Mouse (Mus musculus) embryonic facial prominence, embryonic 15.5 days (tissue): ENCODE results near the gene Ankrd13a. TPM values are rescaled to one million over a fixed set of nuclear protein-coding genes. Genes with fewer than 3 reads are reported as not detected.

Experiments
- ATAC-seq: fragments of 200-750 bp; cut with Nextera tagmentation; 2 replicates; pipeline ENCODE4 v1.8.0; 2017; ENCODE audit warnings: low read depth, moderate TSS enrichment; ENCODE audit not compliant: insufficient number of reproducible peaks, low FRiP score, low TSS enrichment
- H3K27ac ChIP-seq: fragments of 300-500 bp; sonication (generic); replicated peaks from 2 replicates; pipeline ENCODE4 v1.5.1; 2015; ENCODE audit warnings: mild to moderate bottlenecking, inconsistent platforms
- H3K27me3 ChIP-seq: fragments of 300-500 bp; sonication (generic); 2 replicates; pipeline ENCODE4 v1.6.1; 2015; ENCODE audit warnings: inconsistent platforms
- H3K36me3 ChIP-seq: fragments of 300-500 bp; sonication (generic); 2 replicates; pipeline ENCODE4 v1.6.1; 2015; ENCODE audit warnings: mild to moderate bottlenecking, inconsistent platforms
- H3K4me1 ChIP-seq: fragments of 300-500 bp; sonication (generic); 2 replicates; pipeline ENCODE4 v1.6.1; 2015; ENCODE audit warnings: inconsistent platforms
- H3K4me2 ChIP-seq: fragments of 300-500 bp; sonication (generic); replicated peaks from 2 replicates; pipeline ENCODE4 v1.6.1; 2015; ENCODE audit warnings: mild to moderate bottlenecking, inconsistent platforms
- H3K4me3 ChIP-seq: fragments of 300-500 bp; sonication (generic); replicated peaks from 2 replicates; pipeline ENCODE4 v1.5.1; 2015; ENCODE audit warnings: mild to moderate bottlenecking, inconsistent platforms
- H3K9ac ChIP-seq: fragments of 300-500 bp; sonication (generic); 2 replicates; pipeline ENCODE4 v1.6.1; 2015; ENCODE audit warnings: inconsistent platforms
- H3K9me3 ChIP-seq: fragments of 300-500 bp; sonication (generic); replicated peaks from 2 replicates; pipeline ENCODE4 v1.6.1; 2016; ENCODE audit warnings: inconsistent platforms
- WGBS: fragments of 180-500 bp; shearing (Covaris S2); methylation state at CpG from one replicate; pipeline ENCODE4 v1.1.7; 2015; 5-methylcytosine and 5-hydroxymethylcytosine counted together
- polyA plus RNA-seq: library from polyadenylated mRNA; unstranded; fragments of >200 nt; fragmentation: Nextera tagmentation; extraction: Ambion mirVana; gene quantifications from 2 replicates; pipeline ENCODE4 v1.2.1, GENCODE M21; 2015

Ankrd13a gene
- polyA plus RNA-seq, 1 experiment from 2014 or later, result 54.9 TPM

- no peak for ATAC-seq
- no peak overlapping the region for H3K4me3 ChIP-seq
- H3K9me3 ChIP-seq, result no peaks in the 10 kb centered on the region
- WGBS, result 86% methylated on average over 5 of the region's 5 CpGs
- H3K36me3 ChIP-seq, result peaks cover 33% of the 10 kb centered on the region
- H3K9ac ChIP-seq, result no peak overlapping the region
- H3K4me1 ChIP-seq, result peaks cover 47% of the 10 kb centered on the region
- H3K4me2 ChIP-seq, result no peak overlapping the region
- no peak overlapping the region for H3K27ac ChIP-seq
- H3K27me3 ChIP-seq, result no peaks in the 10 kb centered on the region
Measured at GRCm38 (mm10) chr5:114809826-114810225, 35.3 kb downstream of the Ankrd13a start.

DNA sequence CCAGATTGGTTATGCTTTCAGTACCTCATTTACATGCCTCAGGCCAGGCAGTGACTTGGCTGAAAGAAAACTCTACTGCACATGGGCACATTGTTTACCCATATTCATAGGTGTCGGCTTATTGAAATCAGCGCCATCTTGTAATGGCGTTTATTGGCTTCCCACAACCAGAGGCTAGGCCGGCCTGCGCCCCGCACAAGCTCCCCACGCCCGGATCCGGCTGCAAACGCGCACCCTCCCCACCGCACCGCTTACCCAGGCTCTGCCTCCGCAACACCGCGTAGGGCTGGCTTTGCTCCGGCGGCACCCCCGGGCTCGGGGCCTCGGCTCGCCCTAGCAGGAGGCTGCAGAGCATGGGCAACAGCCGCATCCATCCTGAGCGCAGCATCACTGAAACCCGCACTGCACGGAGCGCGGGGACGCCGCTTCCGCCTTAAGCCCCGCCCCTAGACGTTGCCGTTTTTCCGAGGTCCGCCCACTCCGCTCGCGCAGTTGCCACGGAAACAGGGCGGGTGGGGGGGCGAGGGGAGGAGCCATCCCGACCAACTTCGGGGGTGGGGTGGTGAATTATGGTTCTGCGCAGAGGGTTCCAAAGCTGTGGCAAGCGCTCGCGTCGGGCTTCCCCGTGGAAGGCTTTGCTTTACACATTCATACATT, 39.2 kb downstream of the Ankrd13a start:
- Histone ChIP-seq H3K9ac (peak overlapping the region; percentile 59), H3K9me3 (no peaks in the 10 kb centered on the region), H3K36me3 (peaks cover 11% of the 10 kb centered on the region), H3K4me1 (peaks cover 13% of the 10 kb centered on the region; the same call in 1 of the 2 replicates), H3K27ac (peak overlapping the region; percentile 91), H3K27me3 (no peaks in the 10 kb centered on the region), H3K4me3 (peak overlapping the region; percentile 80), H3K4me2 (peak overlapping the region; percentile 56)
- ATAC-seq, result peak; percentile 93
- under 1% methylated on average over 50 of the region's 50 CpGs for WGBS

GRCm38 (mm10) chr5:114816599-114816998, 42.1 kb downstream of the Ankrd13a start:
- no peak overlapping the region for H3K4me2 ChIP-seq
- WGBS, result 50% methylated on average over 6 of the region's 6 CpGs

GRCm38 (mm10) chr5:114818124-114818523, 43.6 kb downstream of the Ankrd13a start:
- no peak overlapping the region for H3K4me3 ChIP-seq
- WGBS, result 77% methylated on average over 11 of the region's 11 CpGs

More at GRCm38 (mm10) chr5:114816599-114816998, 42.1 kb downstream of the Ankrd13a start:
- Histone ChIP-seq H3K36me3 (peaks cover 10% of the 10 kb centered on the region), H3K27me3 (no peaks in the 10 kb centered on the region), H3K27ac (no peak overlapping the region), H3K4me1 (peaks cover 11% of the 10 kb centered on the region; the same call in 1 of the 2 replicates), H3K9ac (no peak overlapping the region), H3K4me3 (no peak overlapping the region), H3K9me3 (no peaks in the 10 kb centered on the region)
- ATAC-seq, result no peak

DNA sequence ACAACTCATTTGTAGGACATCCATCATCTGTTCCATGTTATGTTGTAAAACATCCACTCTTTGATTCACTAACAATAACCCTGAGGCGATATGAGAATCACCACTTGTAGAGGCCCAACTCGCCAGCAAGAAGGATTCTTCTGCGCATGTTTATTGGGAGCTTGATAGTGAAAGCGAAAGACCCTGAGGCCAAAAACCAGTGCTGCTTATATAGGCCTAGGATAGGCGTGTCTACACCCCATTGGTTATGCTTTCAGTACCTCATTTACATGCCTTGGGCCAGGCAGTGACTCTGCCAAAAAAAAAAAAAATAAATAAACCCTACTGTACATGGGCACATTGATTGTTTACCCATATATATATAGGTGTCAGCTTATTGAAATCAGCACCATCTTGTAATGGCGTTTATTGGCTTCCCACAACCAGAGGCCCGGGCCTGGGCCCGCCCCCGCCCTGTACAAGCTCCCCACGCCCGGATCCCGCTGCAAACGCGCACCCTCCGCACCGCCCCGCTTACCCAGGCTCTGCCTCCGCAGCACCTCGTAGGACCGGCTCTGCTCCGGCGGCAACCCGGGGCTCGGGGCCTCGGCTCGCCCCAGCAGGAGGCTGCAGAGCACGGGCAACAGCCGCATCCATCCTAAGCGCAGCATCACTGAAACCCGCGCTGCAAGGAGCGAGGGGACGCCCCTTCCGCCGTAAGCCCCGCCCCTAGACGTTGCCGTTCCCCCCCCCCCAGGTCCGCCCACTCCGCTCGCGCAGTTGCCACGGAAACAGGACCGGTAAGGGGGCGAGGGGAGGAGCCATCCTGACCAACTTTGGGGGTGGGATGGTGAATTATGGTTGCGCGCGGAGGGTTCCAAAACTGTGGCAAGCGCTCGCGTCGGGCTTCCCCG, 48.6 kb downstream of the Ankrd13a start, which contains the start of gene 1500011B03Rik:
Gene 1500011B03Rik, minus strand, starts transcription at position 673 of the 893 bp plus-strand sequence.
- ATAC-seq, result peak; percentile 90

More at GRCm38 (mm10) chr5:114818124-114818523, 43.6 kb downstream of the Ankrd13a start:
- H3K4me2 ChIP-seq, result no peak overlapping the region
- H3K27ac ChIP-seq, result no peak overlapping the region
- H3K27me3 ChIP-seq, result no peaks in the 10 kb centered on the region
- no peak overlapping the region for H3K9ac ChIP-seq
- peaks cover 16% of the 10 kb centered on the region for H3K36me3 ChIP-seq
- no peaks in the 10 kb centered on the region for H3K9me3 ChIP-seq
- no peaks in the 10 kb centered on the region for H3K4me1 ChIP-seq
- ATAC-seq, result no peak

DNA sequence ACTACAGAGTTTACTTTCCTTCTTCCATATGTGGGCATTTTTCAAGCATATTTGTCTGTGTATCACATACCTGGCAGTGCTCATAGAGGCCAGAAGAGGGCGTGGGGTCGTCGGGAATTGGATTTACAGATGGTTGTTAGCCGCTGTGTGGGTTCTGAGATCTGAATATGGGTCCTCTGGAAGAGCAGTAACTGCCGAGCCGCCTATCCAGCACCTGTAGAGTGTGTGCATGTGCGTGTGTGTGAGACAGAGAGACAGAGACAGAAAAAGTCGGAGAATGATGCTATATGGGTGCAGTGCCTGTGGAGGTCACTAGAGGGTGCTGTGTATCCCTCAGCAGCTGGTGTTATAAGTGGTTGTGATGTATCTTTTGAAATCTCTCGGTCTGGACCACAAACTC, 49.7 kb downstream of the Ankrd13a start:
- 0 out of 2 replicates have a peak overlapping the region, but pooled peaks have one; percentile 28 for H3K27ac ChIP-seq
- H3K9me3 ChIP-seq, result no peaks in the 10 kb centered on the region
- no peak for ATAC-seq
- H3K4me2 ChIP-seq, result no peak overlapping the region
- peak overlapping the region; percentile 4; the same call in 1 of the 2 replicates for H3K4me3 ChIP-seq
- peaks cover 16% of the 10 kb centered on the region for H3K36me3 ChIP-seq
- H3K9ac ChIP-seq, result no peak overlapping the region
- 21% methylated on average over 9 of the region's 9 CpGs for WGBS
- H3K27me3 ChIP-seq, result no peaks in the 10 kb centered on the region
- H3K4me1 ChIP-seq, result peaks cover 7% of the 10 kb centered on the region; the same call in 1 of the 2 replicates

More for the DNA sequence above, 48.6 kb downstream of the Ankrd13a start, which contains the start of gene 1500011B03Rik:
- H3K9me3 ChIP-seq, result no peaks in the 10 kb centered on the region
- H3K4me1 ChIP-seq, result peaks cover 7% of the 10 kb centered on the region; the same call in 1 of the 2 replicates
- WGBS, result 6% methylated on average over 53 of the region's 53 CpGs
- peak within 1 kb of the TSS; percentile 68 for H3K4me3 ChIP-seq
- no peaks in the 10 kb centered on the region for H3K27me3 ChIP-seq
- peak within 1 kb of the TSS; percentile 77 for H3K27ac ChIP-seq
- H3K9ac ChIP-seq, result peak within 1 kb of the TSS; percentile 64
- H3K36me3 ChIP-seq, result peaks cover 16% of the 10 kb centered on the region
- peak within 1 kb of the TSS; percentile 63 for H3K4me2 ChIP-seq

DNA sequence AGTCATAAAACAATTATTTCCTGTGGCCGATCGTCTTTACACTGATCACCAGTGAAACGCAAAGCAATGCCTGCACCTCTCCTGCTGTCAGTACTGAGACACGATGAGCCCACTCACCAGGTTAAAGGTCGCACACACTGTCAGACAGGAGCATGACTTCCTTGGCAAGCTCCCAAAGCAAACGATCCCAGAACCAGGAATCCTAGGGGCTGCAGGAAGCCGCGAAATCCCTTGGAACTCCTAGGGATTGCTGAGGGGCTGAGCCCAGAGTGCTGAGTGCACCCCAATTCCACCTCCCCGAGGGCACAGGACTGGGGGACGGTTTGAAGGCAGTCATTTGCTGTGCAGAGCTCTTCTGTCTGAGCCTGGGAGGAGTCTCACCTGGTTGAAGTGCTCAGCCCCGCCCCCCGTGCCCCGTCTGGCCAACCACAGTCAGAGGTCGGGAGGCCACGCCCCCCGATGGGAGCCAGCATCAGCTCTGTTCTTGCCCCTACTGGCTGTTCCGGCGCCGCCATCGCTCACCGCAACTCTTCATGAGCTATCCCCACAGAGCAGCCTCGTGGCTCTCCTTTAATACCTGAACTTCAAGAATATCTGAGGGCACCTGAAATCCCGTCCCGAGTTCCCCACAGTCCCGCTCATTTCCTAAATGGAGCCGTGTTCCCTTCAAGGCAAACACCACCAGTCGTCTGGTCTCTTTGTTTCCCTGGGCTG, 51.7 kb downstream of the Ankrd13a start:
- Histone ChIP-seq H3K4me2 (peak overlapping the region; percentile 65), H3K4me1 (peaks cover 7% of the 10 kb centered on the region; the same call in 1 of the 2 replicates), H3K9me3 (no peaks in the 10 kb centered on the region), H3K36me3 (peaks cover 10% of the 10 kb centered on the region), H3K27ac (0 out of 2 replicates have a peak overlapping the region, but pooled peaks have one; percentile 48), H3K27me3 (no peaks in the 10 kb centered on the region), H3K9ac (no peak overlapping the region), H3K4me3 (peak overlapping the region; percentile 39)
- peak; percentile 83 for ATAC-seq
- 10% methylated on average over 27 of the region's 27 CpGs for WGBS

DNA sequence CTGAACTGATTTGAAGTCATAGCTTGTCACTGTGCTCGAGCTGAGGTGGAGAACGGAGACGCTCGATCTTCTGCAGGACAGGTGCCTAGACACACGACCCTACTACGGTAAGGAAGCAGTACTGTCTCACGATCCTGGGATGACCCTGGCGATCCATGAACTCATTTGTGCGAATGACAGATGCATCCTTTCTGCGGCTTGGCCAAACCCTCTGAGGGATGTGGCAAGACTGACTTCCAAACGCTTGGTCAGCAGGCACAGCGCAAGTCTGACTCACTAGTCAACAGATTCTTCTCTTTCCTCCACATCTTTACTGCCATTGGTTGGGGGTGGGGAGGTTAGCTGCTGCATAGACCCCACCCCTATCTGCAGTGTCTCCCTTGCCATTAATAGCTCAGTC, 53.0 kb downstream of the Ankrd13a start:
- Histone ChIP-seq H3K4me3 (no peak overlapping the region), H3K27ac (no peak overlapping the region), H3K36me3 (no peaks in the 10 kb centered on the region), H3K4me1 (peaks cover 7% of the 10 kb centered on the region; the same call in 1 of the 2 replicates), H3K9me3 (no peaks in the 10 kb centered on the region), H3K9ac (no peak overlapping the region), H3K27me3 (no peaks in the 10 kb centered on the region), H3K4me2 (no peak overlapping the region)
- ATAC-seq, result no peak
- WGBS, result 78% methylated on average over 12 of the region's 12 CpGs

DNA sequence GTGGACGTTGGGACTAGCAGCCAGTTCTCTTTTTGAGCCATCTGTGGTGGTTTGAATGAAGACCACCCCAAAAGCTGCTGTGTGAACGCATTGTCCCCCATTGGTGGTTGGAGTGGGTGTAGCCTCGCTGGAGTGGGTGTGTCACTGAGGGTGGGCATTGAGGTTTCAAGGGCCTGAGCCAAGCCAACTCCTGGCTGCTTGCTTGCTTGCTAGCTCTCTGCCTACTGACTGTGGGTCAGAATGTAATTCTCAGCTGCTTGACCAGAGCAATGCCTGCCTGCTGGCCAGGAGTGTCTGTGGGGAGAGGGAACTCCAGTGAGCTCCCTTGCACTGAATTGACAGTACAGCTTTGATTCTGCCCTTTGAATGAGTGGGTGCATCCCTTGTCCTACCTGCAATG, 55.3 kb downstream of the Ankrd13a start:
- WGBS, result 70% methylated on average over 3 of the region's 3 CpGs

GRCm38 (mm10) chr5:114836886-114837285, 62.4 kb downstream of the Ankrd13a start:
- Histone ChIP-seq H3K4me3 (no peak overlapping the region), H3K36me3 (no peaks in the 10 kb centered on the region), H3K27ac (no peak overlapping the region), H3K4me2 (no peak overlapping the region), H3K9me3 (no peaks in the 10 kb centered on the region), H3K9ac (no peak overlapping the region), H3K4me1 (0 out of 2 replicates have a peak, but pooled peaks cover 5% of the 10 kb centered on the region), H3K27me3 (no peaks in the 10 kb centered on the region)
- no peak for ATAC-seq
- WGBS, result 63% methylated on average over 12 of the region's 12 CpGs

More for the DNA sequence above, 55.3 kb downstream of the Ankrd13a start:
- Histone ChIP-seq H3K36me3 (no peaks in the 10 kb centered on the region), H3K4me1 (peaks cover 7% of the 10 kb centered on the region; the same call in 1 of the 2 replicates), H3K27ac (no peak overlapping the region), H3K4me2 (no peak overlapping the region), H3K27me3 (no peaks in the 10 kb centered on the region), H3K4me3 (no peak overlapping the region), H3K9ac (no peak overlapping the region), H3K9me3 (no peaks in the 10 kb centered on the region)
- ATAC-seq, result no peak
